Mouse (Mus musculus) kidney, embryonic 15.5 days (tissue): ENCODE measurements around the gene Vti1a. TPM values are rescaled to one million over a fixed set of nuclear protein-coding genes. Genes with fewer than 3 reads are reported as not detected.

ENCODE experiments used
- ATAC-seq: fragments of 200-750 bp; cut with Nextera tagmentation; replicated peaks from 2 replicates; pipeline ENCODE4 v1.8.0; 2017; ENCODE audit warnings: moderate TSS enrichment; ENCODE audit not compliant: low FRiP score
- H3K27ac ChIP-seq: fragments of 300-500 bp; sonication (generic); 2 replicates; pipeline ENCODE4 v1.5.1; 2015; ENCODE audit warnings: mild to moderate bottlenecking, inconsistent platforms
- H3K27me3 ChIP-seq: fragments of 300-500 bp; sonication (generic); 2 replicates; pipeline ENCODE4 v1.6.1; 2015; ENCODE audit warnings: inconsistent platforms
- H3K36me3 ChIP-seq: fragments of 300-500 bp; sonication (generic); 2 replicates; pipeline ENCODE4 v1.6.1; 2015; ENCODE audit warnings: inconsistent platforms
- H3K4me1 ChIP-seq: fragments of 300-500 bp; sonication (generic); 2 replicates; pipeline ENCODE4 v1.6.1; 2015; ENCODE audit warnings: inconsistent platforms
- H3K4me2 ChIP-seq: fragments of 300-500 bp; sonication (generic); 2 replicates; pipeline ENCODE4 v1.6.1; 2015; ENCODE audit warnings: moderate library complexity, mild to moderate bottlenecking, inconsistent platforms
- H3K4me3 ChIP-seq: fragments of 300-500 bp; sonication (generic); replicated peaks from 2 replicates; pipeline ENCODE4 v1.5.1; 2015; ENCODE audit warnings: mild to moderate bottlenecking, inconsistent platforms
- H3K9ac ChIP-seq: fragments of 300-500 bp; sonication (generic); 2 replicates; pipeline ENCODE4 v1.6.1; 2015; ENCODE audit warnings: mild to moderate bottlenecking, inconsistent platforms
- H3K9me3 ChIP-seq: fragments of 300-500 bp; sonication (generic); replicated peaks from 2 replicates; pipeline ENCODE4 v1.6.1; 2016; ENCODE audit warnings: inconsistent platforms
- WGBS: fragments of 180-500 bp; shearing (Covaris S2); methylation state at CpG from one replicate; pipeline ENCODE4 v1.1.7; 2015; ENCODE audit warnings: mixed read lengths; 5-methylcytosine and 5-hydroxymethylcytosine counted together
- polyA plus RNA-seq: library from polyadenylated mRNA; unstranded; fragments of >200 nt; fragmentation: Nextera tagmentation; extraction: Ambion mirVana; gene quantifications from 2 replicates; pipeline ENCODE4 v1.2.1, GENCODE M21; 2015

Vti1a gene
- polyA plus RNA-seq, 1 experiment from 2014 or later, result 30.6 TPM

DNA sequence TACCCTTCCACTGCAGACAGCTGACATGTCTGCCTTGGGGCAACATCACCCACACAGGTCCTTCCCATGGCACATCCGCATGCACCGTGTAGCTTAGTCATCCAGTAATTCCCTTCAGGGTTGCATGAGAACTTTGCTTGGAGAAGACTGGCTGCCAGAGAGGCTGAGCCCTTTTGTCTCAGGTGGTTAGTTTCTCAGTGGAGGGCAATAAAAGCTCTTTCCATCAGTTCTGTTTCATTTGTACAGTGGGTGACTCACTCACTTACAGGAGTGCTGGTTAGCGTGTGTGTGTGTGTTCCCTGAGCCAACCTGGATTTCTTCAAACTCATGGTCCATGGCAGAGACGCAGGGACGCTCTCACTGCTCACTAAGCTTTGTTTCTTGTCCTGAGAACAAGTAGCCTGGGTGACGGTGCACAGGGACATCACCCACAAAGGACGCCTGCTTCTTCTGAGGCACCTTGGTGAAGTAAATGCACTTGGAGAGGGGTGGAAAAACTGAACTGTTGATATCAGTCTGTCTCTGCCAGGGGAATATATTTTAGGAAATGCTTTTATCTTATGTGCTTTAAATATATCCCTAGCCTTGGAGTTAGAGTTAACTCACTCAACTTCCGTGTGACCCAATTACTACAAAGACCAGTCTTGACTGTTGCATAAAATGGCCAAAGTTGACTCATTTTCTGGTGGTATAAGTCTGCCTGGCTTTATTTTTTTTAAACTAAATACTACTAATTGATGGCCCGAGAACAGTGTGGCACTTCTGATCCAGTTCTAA is 254.6 kb downstream of the Vti1a start:
- ATAC-seq, result peak; percentile 60; the same call in 1 of the 2 replicates
- H3K4me1 ChIP-seq, result peaks cover 38% of the 10 kb centered on the region
- no peaks in the 10 kb centered on the region for H3K27me3 ChIP-seq
- peak overlapping the region; percentile 56 for H3K27ac ChIP-seq
- 82% methylated on average over 9 of the region's 9 CpGs for WGBS
- H3K36me3 ChIP-seq, result no peaks in the 10 kb centered on the region
- no peaks in the 10 kb centered on the region for H3K9me3 ChIP-seq
- no peak overlapping the region for H3K4me3 ChIP-seq
- no peak overlapping the region for H3K4me2 ChIP-seq
- no peak overlapping the region for H3K9ac ChIP-seq

DNA sequence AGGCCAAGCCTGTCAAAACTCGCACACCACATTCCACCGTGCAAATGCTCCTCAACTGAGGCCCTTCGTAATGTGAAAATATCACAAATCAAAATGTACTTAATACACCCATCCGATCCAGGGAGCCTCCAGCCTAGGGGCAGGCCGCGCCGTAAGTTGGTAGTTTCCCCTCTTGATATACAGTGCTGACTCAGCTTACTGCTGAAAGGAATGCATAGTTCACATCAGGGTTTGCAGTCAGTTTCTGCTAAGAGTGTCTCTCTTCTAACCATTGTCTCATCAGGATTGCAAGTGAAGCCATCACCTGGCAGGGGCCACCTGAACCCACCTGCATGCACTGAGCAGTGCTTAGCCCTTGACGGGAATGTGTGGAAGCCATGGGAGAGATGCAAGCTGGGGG is 255.4 kb downstream of the Vti1a start:
- ATAC-seq, result no peak
- 79% methylated on average over 8 of the region's 8 CpGs for WGBS
- no peak overlapping the region for H3K27ac ChIP-seq

DNA sequence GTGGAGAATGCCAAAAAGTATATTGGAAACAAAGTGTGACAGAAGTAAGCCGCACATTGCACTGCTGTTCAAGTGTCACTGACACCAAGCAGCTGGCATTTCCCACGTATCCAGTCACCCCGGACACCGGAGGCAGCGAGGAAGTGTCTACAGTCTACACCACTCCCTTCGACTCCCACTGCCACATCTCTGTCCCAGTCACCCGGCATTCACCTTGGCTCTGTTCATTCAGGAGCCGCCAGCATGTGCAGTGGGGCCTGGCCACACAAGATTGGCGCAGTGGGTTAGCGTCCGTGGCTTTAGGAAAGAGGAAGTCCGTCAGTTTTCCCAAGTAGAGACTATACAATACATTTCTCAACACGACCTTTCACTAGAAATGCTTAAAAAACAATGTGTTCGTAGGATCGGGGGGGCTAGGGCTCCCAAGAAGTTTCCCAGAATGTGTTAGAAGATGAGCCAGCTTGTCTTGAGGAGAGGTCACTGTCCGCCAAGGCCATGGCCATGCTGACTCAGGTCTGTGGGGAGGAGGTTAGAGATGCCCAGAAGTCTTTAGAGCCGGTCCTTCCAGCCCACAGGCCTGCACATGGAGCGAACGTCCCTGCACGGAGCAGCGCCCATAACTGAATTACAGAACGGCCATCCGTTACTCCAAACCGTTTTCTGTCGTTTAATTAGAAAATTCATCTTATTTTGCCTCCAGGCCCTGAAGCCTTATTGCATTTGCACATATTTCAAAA is 261.4 kb downstream of the Vti1a start:
- H3K27me3 ChIP-seq, result no peaks in the 10 kb centered on the region
- H3K9me3 ChIP-seq, result no peaks in the 10 kb centered on the region
- H3K27ac ChIP-seq, result peak overlapping the region; percentile 28
- no peak overlapping the region for H3K4me3 ChIP-seq
- WGBS, result 69% methylated on average over 25 of the region's 25 CpGs
- H3K36me3 ChIP-seq, result no peaks in the 10 kb centered on the region
- no peak overlapping the region for H3K4me2 ChIP-seq
- peaks cover 51% of the 10 kb centered on the region for H3K4me1 ChIP-seq
- no peak for ATAC-seq
- no peak overlapping the region for H3K9ac ChIP-seq

More for the DNA sequence above, 255.4 kb downstream of the Vti1a start:
- no peaks in the 10 kb centered on the region for H3K9me3 ChIP-seq
- H3K36me3 ChIP-seq, result no peaks in the 10 kb centered on the region
- peaks cover 35% of the 10 kb centered on the region for H3K4me1 ChIP-seq
- no peak overlapping the region for H3K9ac ChIP-seq
- H3K27me3 ChIP-seq, result no peaks in the 10 kb centered on the region
- no peak overlapping the region for H3K4me3 ChIP-seq
- H3K4me2 ChIP-seq, result no peak overlapping the region

DNA sequence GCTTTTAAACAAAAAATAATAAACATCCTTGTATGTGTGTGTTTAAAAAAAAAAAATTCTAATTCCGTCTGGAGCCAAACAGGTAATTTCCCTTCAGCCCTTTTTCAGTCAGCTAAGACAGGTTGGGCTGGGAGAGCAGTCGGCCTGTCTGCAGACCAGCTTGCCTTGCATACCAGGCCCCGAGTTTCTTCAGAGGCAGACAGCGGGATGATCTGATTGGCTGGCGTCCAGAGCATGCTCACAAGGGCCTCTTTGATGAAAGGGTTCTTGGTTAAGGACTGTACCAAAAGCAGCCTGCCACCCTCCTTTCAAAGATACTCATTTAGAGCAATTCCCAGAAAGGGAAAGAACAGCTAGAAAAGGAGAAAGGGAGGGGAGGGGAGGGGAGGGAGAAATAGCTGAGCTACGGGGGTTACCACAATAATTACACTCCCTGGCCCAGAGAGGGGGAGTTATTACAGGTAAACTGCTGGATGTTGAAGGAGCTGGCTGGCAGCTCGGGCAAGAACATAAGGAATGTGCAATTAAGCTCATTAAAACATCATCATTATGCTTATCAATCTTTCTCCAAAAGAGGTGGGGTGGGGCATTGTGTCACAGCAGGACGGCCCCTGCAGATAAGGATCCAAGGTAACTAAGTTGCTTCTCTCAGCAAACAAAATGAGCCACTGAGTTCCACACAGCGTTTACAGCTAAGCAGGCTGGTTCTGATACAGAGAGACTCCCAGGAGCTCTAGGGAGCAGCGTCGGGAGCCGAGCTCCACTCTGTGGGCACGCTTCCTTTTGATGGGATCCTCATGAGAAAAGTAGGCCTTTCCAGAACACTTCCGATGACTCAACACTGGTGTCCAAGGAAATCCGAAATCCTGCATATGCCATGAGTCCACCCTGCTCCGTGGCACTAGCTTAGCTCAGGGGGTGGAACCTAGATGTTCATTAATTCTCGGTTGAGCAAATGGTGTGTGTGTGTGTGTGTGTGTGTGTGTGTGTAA is 262.3 kb downstream of the Vti1a start:
- no peak overlapping the region for H3K4me2 ChIP-seq
- H3K36me3 ChIP-seq, result no peaks in the 10 kb centered on the region
- H3K4me1 ChIP-seq, result peaks cover 54% of the 10 kb centered on the region
- WGBS, result 50% methylated on average over 17 of the region's 17 CpGs
- peak overlapping the region; percentile 9; the same call in 1 of the 2 replicates for H3K27ac ChIP-seq
- no peak overlapping the region for H3K9ac ChIP-seq
- H3K4me3 ChIP-seq, result no peak overlapping the region
- H3K27me3 ChIP-seq, result no peaks in the 10 kb centered on the region
- 0 out of 2 replicates have a peak, but pooled peaks have one; percentile 47 for ATAC-seq
- no peaks in the 10 kb centered on the region for H3K9me3 ChIP-seq

DNA sequence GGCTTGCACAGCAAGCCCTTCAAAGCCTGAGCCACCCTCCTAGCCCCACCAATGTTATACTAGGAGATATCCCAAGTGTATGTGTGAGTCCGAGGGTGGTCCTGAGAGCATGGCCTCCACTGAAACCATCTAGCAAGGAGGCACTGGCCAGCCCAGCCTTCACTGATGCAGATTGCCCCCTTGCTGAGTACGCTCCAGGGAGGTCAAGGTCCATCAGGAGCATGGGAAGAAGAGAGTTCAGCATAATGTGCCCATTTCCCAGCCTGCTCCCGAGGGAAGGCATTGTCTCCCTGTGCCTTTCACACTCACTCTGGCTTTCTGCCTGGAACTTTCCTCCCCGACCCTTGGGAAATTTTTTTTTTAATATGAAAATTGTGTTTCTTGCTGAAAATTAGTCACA is 263.2 kb downstream of the Vti1a start:
- H3K36me3 ChIP-seq, result no peaks in the 10 kb centered on the region

DNA sequence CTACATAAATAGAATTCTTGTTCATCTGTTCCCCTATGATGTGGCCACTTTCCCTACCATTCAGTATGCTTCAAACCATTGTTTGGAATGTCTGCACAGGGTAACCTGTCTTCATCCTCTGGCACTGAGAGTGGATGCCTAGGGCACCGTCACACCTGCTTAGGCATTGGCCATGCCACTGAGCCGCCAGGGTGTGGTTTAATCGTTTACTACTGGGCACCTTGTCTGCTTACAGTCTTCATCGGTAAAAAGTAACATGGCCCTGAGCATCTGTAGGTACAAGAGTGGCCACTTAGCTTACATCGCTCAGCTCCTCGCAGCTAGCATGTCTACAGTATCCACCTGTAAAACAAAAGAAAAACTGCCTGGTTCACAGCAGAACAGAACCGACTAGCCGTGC is 264.1 kb downstream of the Vti1a start:
- WGBS, result 66% methylated on average over 8 of the region's 8 CpGs
- Histone ChIP-seq H3K27me3 (0 out of 2 replicates have a peak, but pooled peaks cover 3% of the 10 kb centered on the region), H3K4me3 (no peak overlapping the region), H3K27ac (peak overlapping the region; percentile 80), H3K9me3 (no peaks in the 10 kb centered on the region), H3K4me2 (peak overlapping the region; percentile 12; the same call in 1 of the 2 replicates), H3K4me1 (peaks cover 56% of the 10 kb centered on the region), H3K9ac (no peak overlapping the region), H3K36me3 (no peaks in the 10 kb centered on the region)
- ATAC-seq, result peak; percentile 57

More for the DNA sequence above, 263.2 kb downstream of the Vti1a start:
- Histone ChIP-seq H3K4me3 (no peak overlapping the region), H3K9ac (no peak overlapping the region), H3K4me1 (peaks cover 55% of the 10 kb centered on the region), H3K9me3 (no peaks in the 10 kb centered on the region), H3K4me2 (no peak overlapping the region), H3K27ac (0 out of 2 replicates have a peak overlapping the region, but pooled peaks have one; percentile 9), H3K27me3 (0 out of 2 replicates have a peak, but pooled peaks cover 3% of the 10 kb centered on the region)
- no peak for ATAC-seq
- 88% methylated on average over 4 of the region's 4 CpGs for WGBS

DNA sequence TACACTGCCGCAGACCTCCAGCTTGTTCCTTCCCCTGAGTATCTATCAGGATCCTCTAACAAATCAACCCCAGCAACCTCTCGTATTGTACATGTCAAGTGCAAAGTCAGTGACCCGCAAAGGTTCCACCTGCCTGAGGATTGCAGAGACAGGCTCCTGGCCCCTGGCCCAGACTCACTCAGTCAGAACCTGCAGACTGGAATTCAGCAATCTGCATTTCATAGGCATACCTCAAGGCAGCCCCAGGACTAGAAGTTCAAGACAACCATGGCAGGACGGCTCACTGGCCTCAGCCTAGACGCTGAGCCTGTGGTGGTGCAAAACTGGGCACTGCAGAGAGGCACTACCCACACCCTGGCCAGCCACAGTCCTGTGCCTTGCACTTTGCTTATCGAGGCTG is 264.6 kb downstream of the Vti1a start:
- Histone ChIP-seq H3K36me3 (no peaks in the 10 kb centered on the region), H3K27ac (peak overlapping the region; percentile 80), H3K9ac (no peak overlapping the region), H3K4me3 (no peak overlapping the region), H3K4me1 (peaks cover 62% of the 10 kb centered on the region), H3K9me3 (no peaks in the 10 kb centered on the region), H3K27me3 (0 out of 2 replicates have a peak, but pooled peaks cover 3% of the 10 kb centered on the region), H3K4me2 (0 out of 2 replicates have a peak overlapping the region, but pooled peaks have one; percentile 12)
- WGBS, result 42% methylated on average over 6 of the region's 6 CpGs
- peak; percentile 82 for ATAC-seq

DNA sequence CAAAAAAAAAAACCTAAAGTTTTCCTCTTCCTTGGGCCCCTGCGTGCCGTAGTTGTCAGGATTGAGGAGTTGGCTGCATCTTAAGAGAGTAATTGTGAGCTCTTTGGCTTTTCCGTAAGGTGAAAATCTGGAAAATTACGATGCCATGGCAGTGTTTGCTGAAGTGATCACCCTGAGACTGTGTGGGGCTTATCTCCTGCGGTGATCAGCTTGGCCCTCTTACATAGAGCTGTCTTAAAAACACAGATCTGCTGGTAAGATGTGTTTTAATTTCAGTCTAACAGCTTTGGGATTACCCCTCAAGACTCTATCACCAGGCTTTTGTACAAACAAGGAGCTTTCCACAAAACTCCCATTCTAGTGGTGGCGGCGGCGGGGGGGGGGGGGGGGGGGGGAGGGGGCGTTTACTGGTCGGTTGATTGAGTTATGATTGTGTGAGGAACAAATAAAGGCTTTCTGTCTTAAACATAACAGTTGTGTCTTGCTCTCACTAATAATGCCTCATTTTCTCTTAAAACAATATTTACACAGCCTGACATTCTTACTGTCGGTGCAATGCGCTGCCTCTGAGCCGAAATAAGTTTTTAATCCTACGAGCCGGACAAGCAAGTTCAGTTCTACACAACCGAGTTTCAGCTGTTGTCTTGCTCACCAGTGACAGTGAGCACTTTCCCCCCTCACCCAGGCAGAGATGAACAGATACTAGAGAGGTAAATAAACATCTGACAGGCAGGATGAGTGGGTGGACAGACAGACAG is 267.0 kb downstream of the Vti1a start:
- Histone ChIP-seq H3K27me3 (peaks cover 14% of the 10 kb centered on the region; the same call in 1 of the 2 replicates), H3K36me3 (no peaks in the 10 kb centered on the region), H3K4me3 (no peak overlapping the region), H3K4me2 (no peak overlapping the region), H3K4me1 (peaks cover 53% of the 10 kb centered on the region), H3K9me3 (no peaks in the 10 kb centered on the region), H3K9ac (no peak overlapping the region), H3K27ac (no peak overlapping the region)
- ATAC-seq, result no peak
- WGBS, result 37% methylated on average over 14 of the region's 16 CpGs

DNA sequence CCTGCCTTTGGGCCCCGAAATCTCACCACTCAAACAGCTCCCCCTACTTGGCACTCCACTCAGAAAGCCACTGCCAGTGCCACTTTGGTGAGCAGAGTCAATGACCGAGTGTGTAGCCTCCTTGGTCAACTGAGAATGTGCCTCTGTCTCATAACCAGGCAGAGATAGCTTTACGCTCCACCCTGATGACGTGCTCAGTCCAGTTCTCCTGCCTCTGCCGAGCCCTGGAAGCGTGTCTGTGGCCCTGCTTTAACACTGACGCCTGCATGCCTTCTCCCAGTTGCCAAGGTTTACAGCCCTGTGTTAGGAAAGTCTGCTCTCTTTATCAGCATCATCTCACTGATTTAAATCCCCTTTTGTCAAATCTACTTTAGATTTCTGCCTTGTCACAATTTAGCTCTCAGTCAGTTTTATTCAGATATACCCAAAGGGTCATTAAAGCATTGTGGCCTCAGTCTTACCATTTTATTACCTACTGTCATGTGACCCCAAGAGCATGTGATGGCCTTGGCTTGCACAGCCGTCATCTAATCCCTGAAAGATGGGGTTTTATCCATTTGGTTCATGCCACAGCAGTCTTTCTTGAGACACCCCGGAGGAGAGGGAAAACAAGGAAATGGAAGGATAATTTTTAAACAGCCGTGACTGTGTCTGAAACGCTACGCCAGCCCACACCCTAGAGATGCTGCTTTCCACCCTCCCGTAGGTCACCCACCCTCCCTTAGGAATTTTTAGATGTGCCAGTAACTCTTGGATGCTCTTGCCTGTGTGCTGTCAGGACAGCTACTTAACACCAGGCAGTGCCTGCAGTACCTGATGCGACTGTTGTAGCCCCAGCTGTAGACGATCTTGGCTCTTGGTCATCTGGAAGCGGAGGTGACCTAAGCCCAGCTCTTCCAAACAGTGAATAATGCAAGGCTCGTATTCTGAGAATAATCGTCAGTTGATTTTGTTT is 269.5 kb downstream of the Vti1a start:
- Histone ChIP-seq H3K9ac (no peak overlapping the region), H3K4me3 (no peak overlapping the region), H3K36me3 (no peaks in the 10 kb centered on the region), H3K4me2 (no peak overlapping the region), H3K27ac (no peak overlapping the region), H3K4me1 (peaks cover 36% of the 10 kb centered on the region), H3K9me3 (no peaks in the 10 kb centered on the region), H3K27me3 (peaks cover 14% of the 10 kb centered on the region; the same call in 1 of the 2 replicates)
- no peak for ATAC-seq
- 56% methylated on average over 18 of the region's 18 CpGs for WGBS
